Mouse (Mus musculus) kidney, adult 2 months (tissue): ENCODE data around the gene Uap1l1. TPM values are rescaled to one million over a fixed set of nuclear protein-coding genes. Genes with fewer than 3 reads are reported as not detected.

Experiments
- DNase-seq: peaks from one replicate; pipeline ENCODE4 v3.0.0; 2021
- H3K27ac ChIP-seq: fragments of 200-500 bp; 2 replicates; pipeline ENCODE4 v1.5.1; 2012; ENCODE audit warnings: low read depth, low read length, control low read depth, inconsistent platforms; ENCODE audit not compliant: insufficient read depth
- H3K27me3 ChIP-seq: fragments of 200-500 bp; replicated peaks from 2 replicates; pipeline ENCODE4 v1.6.1; 2012; ENCODE audit warnings: mild to moderate bottlenecking, moderate library complexity, low read length, inconsistent platforms; ENCODE audit not compliant: control insufficient read depth, insufficient read depth
- H3K36me3 ChIP-seq: fragments of 200-500 bp; 2 replicates; pipeline ENCODE4 v1.6.1; 2012; ENCODE audit warnings: mild to moderate bottlenecking, moderate library complexity, low read length, inconsistent platforms; ENCODE audit not compliant: control insufficient read depth, insufficient read depth
- H3K4me1 ChIP-seq: fragments of 200-500 bp; 2 replicates; pipeline ENCODE4 v1.6.1; 2011; ENCODE audit warnings: low read length; ENCODE audit not compliant: control insufficient read depth, insufficient read depth
- H3K4me3 ChIP-seq: fragments of 200-500 bp; 2 replicates; pipeline ENCODE4 v1.5.1; 2011; ENCODE audit warnings: mild to moderate bottlenecking, low read depth, low read length, control low read depth; ENCODE audit not compliant: insufficient read depth
- CTCF ChIP-seq: fragments of 200-500 bp; conservative IDR thresholded peaks from 2 replicates; pipeline ENCODE4 v1.5.1; 2011; ENCODE audit warnings: low read depth, mild to moderate bottlenecking, control low read depth, low read length, moderate library complexity, mixed read lengths; ENCODE audit not compliant: insufficient read depth, insufficient read length
- POLR2A ChIP-seq: fragments of 200-500 bp; IDR thresholded peaks from one replicate; pipeline ENCODE4 v1.6.1; 2011; ENCODE audit warnings: low read depth, low read length, control low read depth
- WGBS: fragments of 180-500 bp; shearing (Covaris S2); methylation state at CpG from one replicate; pipeline ENCODE4 v1.1.7; 2018; 5-methylcytosine and 5-hydroxymethylcytosine counted together
- polyA plus RNA-seq: library from polyadenylated mRNA; depleted of rRNA; stranded (reverse); fragments of >200 nt; gene quantifications from 2 replicates; pipeline ENCODE4 v1.2.3, GENCODE M21; 2012

Gene Uap1l1
- polyA plus RNA-seq, 1 experiment = 125 TPM

GRCm38 (mm10) chr2:25364761-25365090 is 756 bp downstream of the Uap1l1 start:
- Histone ChIP-seq H3K4me1 (peaks cover 20% of the 10 kb centered on the region; the same call in 1 of the 2 replicates), H3K27me3 (no peaks in the 10 kb centered on the region), H3K27ac (no peak overlapping the region), H3K4me3 (peak overlapping the region; percentile 84), H3K36me3 (no peaks in the 10 kb centered on the region)
- DNase-seq = no peak
- WGBS = 39% methylated on average over 9 of the region's 9 CpGs
- TF ChIP-seq CTCF = no peak
- TF ChIP-seq POLR2A = no peak

- DNase-seq = no peak
- H3K4me1 ChIP-seq = peaks cover 20% of the 10 kb centered on the region; the same call in 1 of the 2 replicates
- WGBS = 67% methylated on average over 4 of the region's 4 CpGs
- TF ChIP-seq CTCF (no peak), POLR2A (no peak)
- no peaks in the 10 kb centered on the region for H3K36me3 ChIP-seq
- no peak overlapping the region for H3K27ac ChIP-seq
- no peaks in the 10 kb centered on the region for H3K27me3 ChIP-seq
- peak overlapping the region; percentile 84 for H3K4me3 ChIP-seq
Measured at GRCm38 (mm10) chr2:25364313-25364712, 1.2 kb downstream of the Uap1l1 start.

DNA sequence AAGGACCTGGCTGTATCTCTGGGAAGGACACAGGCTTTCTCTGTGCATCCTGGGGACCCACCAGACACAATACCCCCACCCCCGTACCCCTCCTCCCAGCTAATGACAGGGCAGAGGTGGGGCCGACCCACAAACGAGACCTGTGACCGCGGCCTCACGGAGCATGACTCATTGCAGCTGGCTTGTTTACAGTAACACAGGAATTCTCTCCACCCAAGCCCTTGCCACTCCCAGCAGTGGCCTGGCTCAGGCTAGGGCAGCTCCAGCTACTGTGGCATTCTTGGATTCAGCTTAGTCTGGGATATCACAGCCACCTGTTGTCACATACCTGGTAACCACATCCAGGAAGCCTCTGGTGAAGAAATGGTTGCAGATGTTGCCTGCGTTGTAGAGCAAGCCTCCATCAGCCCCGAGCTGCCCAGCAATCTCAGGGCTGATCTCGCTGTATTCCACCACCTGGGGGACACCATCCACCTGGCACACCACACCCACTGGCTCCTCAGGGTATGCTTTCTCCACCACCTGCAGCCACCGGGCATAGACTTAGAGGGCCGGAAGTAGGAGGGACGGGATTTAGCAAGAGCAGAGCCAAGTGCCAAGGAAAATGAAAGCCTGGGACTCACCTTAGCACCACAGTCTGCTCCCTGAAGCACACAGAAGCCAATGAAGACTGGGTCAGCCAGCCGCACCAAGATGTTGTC is 1.9 kb downstream of the Uap1l1 start:
- Histone ChIP-seq H3K27ac (no peak overlapping the region), H3K4me3 (peak overlapping the region; percentile 84; the same call in 1 of the 2 replicates), H3K4me1 (peaks cover 20% of the 10 kb centered on the region; the same call in 1 of the 2 replicates), H3K27me3 (no peaks in the 10 kb centered on the region), H3K36me3 (no peaks in the 10 kb centered on the region)
- DNase-seq = peak; percentile 42
- WGBS = 49% methylated on average over 13 of the region's 13 CpGs
- TF ChIP-seq POLR2A = no peak
- TF ChIP-seq CTCF = no peak

DNA sequence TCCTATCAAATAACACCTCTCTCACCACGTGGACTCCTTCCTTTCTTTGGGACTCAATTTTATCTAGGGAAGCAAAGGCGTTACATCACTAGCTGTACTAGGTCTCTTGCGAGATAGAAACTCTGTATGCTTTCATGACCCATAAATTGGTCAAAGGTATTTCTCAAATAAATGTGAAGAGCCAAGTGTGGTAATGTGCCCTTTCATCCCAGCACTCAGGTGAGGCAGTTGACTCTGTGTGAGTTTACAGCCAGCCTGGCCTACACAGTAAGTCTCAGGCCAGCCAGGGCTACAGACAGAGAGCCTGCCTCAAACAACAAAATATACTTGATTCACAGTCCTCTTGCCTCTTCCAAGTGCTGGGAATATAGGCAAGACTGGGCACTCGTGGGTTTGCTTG is 5.6 kb downstream of the Uap1l1 start:
- no peak for DNase-seq
- no peak overlapping the region for H3K27ac ChIP-seq
- TF ChIP-seq CTCF (no peak), POLR2A (no peak)
- no peaks in the 10 kb centered on the region for H3K27me3 ChIP-seq
- H3K4me3 ChIP-seq = no peak overlapping the region
- H3K36me3 ChIP-seq = no peaks in the 10 kb centered on the region
- peaks cover 29% of the 10 kb centered on the region for H3K4me1 ChIP-seq
- WGBS = 70% methylated on average over 4 of the region's 4 CpGs

- peak within 1 kb of the TSS; percentile 66 for H3K4me3 ChIP-seq
- H3K36me3 ChIP-seq = no peaks in the 10 kb centered on the region
- 3% methylated on average over 13 of the region's 13 CpGs for WGBS
- no peak for TF ChIP-seq CTCF
- peak; percentile 46 for TF ChIP-seq POLR2A
- DNase-seq = peak; percentile 92
- peaks cover 9% of the 10 kb centered on the region; the same call in 1 of the 2 replicates for H3K4me1 ChIP-seq
- peak within 1 kb of the TSS; percentile 14 for H3K27ac ChIP-seq
- H3K27me3 ChIP-seq = no peaks in the 10 kb centered on the region
Measured at GRCm38 (mm10) chr2:25356208-25357079, 9.0 kb downstream of the Uap1l1 start, which contains the start of gene Dpp7. TSS of gene Dpp7 (minus strand) at chr2:25356359.

DNA sequence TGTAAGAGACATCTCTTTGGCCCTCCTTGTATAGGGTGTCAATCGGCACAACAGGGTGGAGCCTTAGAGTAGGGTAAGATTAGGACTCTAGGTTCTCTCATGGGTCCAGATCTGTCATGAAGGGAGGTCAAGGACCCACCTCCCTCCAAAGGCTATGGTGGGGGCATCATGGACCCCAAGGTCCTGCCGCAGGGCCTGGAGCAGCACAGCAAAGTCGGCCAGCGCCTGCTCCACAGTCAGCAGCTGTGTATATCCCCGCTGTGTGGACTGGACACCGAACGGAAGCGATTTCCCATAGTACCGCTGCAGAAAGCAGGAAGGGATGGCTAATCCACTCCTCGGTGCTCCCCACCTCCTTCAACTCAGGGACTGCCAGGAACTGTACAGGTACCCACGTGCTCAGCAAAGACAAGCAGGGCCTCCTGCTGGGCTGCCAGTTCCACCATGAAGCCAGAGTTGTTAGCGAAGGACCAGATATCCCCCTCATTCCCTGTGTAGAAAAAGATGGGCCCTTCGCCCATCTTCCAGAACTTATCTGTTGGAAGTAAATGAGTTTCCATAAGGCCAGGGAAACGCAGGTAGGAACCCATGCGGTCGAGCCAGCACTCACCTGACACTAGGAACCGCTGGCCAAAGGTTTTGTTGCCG is 9.9 kb downstream of the Uap1l1 start:
- Histone ChIP-seq H3K27ac (no peak overlapping the region), H3K4me1 (peaks cover 9% of the 10 kb centered on the region; the same call in 1 of the 2 replicates), H3K36me3 (no peaks in the 10 kb centered on the region), H3K27me3 (no peaks in the 10 kb centered on the region), H3K4me3 (peak overlapping the region; percentile 66)
- TF ChIP-seq POLR2A (no peak), CTCF (no peak)
- DNase-seq = no peak
- WGBS = 38% methylated on average over 18 of the region's 18 CpGs

- TF ChIP-seq CTCF (no peak), POLR2A (no peak)
- WGBS = 73% methylated on average over 6 of the region's 6 CpGs
- peaks cover 9% of the 10 kb centered on the region; the same call in 1 of the 2 replicates for H3K4me1 ChIP-seq
Measured at GRCm38 (mm10) chr2:25354211-25354610, 11.3 kb downstream of the Uap1l1 start.

More at GRCm38 (mm10) chr2:25354211-25354610, 11.3 kb downstream of the Uap1l1 start:
- H3K4me3 ChIP-seq = no peak overlapping the region
- no peak for DNase-seq
- no peaks in the 10 kb centered on the region for H3K36me3 ChIP-seq
- H3K27me3 ChIP-seq = no peaks in the 10 kb centered on the region
- no peak overlapping the region for H3K27ac ChIP-seq
